Mouse (Mus musculus) megakaryocyte-erythroid progenitor cell, adult 5-6 weeks (primary cell): ENCODE data around the gene Dnhd1. TPM values are rescaled to one million over a fixed set of nuclear protein-coding genes. Genes with fewer than 3 reads are reported as not detected.

Experiments used
- ATAC-seq: replicated peaks from 2 replicates; pipeline ENCODE4 v1.8.0; 2016; ENCODE audit warnings: mild to moderate bottlenecking, inconsistent platforms; ENCODE audit not compliant: severe bottlenecking, poor library complexity, low FRiP score, low TSS enrichment
- total RNA-seq, 2 experiments: library from RNA; stranded (forward) in 1 of 2; stranded (reverse) in 1 of 2; fragments of 200-1000, 215-1000 nt in 1 of 2; fragments of >200 nt in 1 of 2; fragmentation: Nextera tagmentation in 1 of 2; gene quantifications; 2 replicates each; pipeline ENCODE4 v1.2.3; 2014 to 2017

Gene Dnhd1
- total RNA-seq, 2 experiments from 2014 or later, result 0.19 to 0.90 TPM

DNA sequence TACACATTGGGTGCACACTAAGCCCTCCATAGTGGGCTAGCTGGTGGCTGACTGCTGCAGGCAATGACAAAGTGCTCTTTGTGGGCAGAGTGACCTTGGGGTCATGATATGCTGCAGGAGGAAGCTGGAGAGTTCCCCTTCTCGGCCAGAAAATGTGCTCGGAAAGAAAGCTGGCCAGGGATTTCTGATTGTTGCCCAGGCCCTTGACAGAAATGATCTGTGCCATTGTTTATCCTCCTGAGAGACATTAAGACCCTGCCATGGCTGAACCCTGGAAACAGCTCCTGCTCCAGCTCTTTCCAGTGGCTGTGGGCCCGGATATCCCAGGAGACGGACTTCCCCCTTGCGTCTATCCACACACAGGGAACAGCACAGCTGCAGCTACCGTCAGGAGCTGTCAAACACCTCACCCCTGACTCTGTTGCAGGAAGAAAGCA is 117.1 kb downstream of the Dnhd1 start:
- no peak for ATAC-seq

DNA sequence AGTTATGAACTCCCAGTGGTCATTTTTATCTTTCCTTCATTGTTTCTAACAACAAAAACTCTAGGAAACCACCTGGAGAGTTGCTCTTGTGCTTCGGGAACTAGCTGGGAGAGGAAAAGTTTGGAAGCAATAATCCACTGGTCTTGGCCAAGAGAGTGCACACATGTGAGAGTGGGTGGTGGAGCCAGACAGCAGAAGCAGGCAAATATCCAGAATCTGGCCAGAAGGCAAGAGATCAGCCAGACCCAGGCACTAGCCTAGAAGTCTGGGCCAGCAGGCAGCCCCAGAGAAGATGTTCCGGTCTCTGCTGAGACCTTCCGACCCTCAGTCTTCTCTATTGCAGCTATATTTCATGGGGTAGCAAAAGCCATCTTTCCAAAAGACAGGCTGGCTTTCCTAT is 119.3 kb downstream of the Dnhd1 start:
- no peak for ATAC-seq

Other genes with a start within 250 kb of the Dnhd1 start
- gene Cnga4, start 246.3 kb upstream of the Dnhd1 start, total RNA-seq (2014; fragmentation: Nextera tagmentation), result not detected in 2 replicates
- not detected in 2 replicates for gene Cnga4, start 246.3 kb upstream of the Dnhd1 start, total RNA-seq (2017)
- not detected in 2 replicates for gene Cckbr, start 225.1 kb upstream of the Dnhd1 start, total RNA-seq (2014; fragmentation: Nextera tagmentation)
- gene Cckbr, start 225.1 kb upstream of the Dnhd1 start, total RNA-seq (2017), result not detected in 2 replicates
- not detected in 2 replicates for gene Cavin3, start 168.5 kb upstream of the Dnhd1 start, total RNA-seq (2014; fragmentation: Nextera tagmentation)
- 0.61 and 0.75 TPM in 2 replicates for gene Cavin3, start 168.5 kb upstream of the Dnhd1 start, total RNA-seq (2017)
- 17.5 and 17.6 TPM in 2 replicates for gene Smpd1, start 96.5 kb upstream of the Dnhd1 start, total RNA-seq (2014; fragmentation: Nextera tagmentation)
- 17.1 and 20.1 TPM in 2 replicates for gene Smpd1, start 96.5 kb upstream of the Dnhd1 start, total RNA-seq (2017)
- not detected in 2 replicates for gene Apbb1, start 69.2 kb upstream of the Dnhd1 start, total RNA-seq (2014; fragmentation: Nextera tagmentation)
- gene Apbb1, start 69.2 kb upstream of the Dnhd1 start, total RNA-seq (2017), result 0.56 TPM in 1 of 2 replicates, not detected in the other
- gene Hpx, start 50.7 kb upstream of the Dnhd1 start, total RNA-seq (2014; fragmentation: Nextera tagmentation), result not detected in 2 replicates
- gene Hpx, start 50.7 kb upstream of the Dnhd1 start, total RNA-seq (2017), result not detected in 2 replicates
- gene Trim3, start 17.3 kb upstream of the Dnhd1 start, total RNA-seq (2014; fragmentation: Nextera tagmentation), result 12.0 and 13.4 TPM in 2 replicates
- 0.84 and 3.5 TPM in 2 replicates for gene Trim3, start 17.3 kb upstream of the Dnhd1 start, total RNA-seq (2017)
- 61.3 and 68.5 TPM in 2 replicates for gene Timm10b, start 10.8 kb upstream of the Dnhd1 start, total RNA-seq (2014; fragmentation: Nextera tagmentation)
- 56.7 and 98.8 TPM in 2 replicates for gene Timm10b, start 10.8 kb upstream of the Dnhd1 start, total RNA-seq (2017)
- gene Arfip2, start 10.4 kb upstream of the Dnhd1 start, total RNA-seq (2014; fragmentation: Nextera tagmentation), result 32.1 and 35.3 TPM in 2 replicates
- gene Arfip2, start 10.4 kb upstream of the Dnhd1 start, total RNA-seq (2017), result 58.9 and 67.3 TPM in 2 replicates
- 0.15 and 6.2 TPM in 2 replicates for gene Gm45799, start 10.3 kb upstream of the Dnhd1 start, total RNA-seq (2014; fragmentation: Nextera tagmentation)
- 5.2 TPM in 1 of 2 replicates, not detected in the other for gene Gm45799, start 10.3 kb upstream of the Dnhd1 start, total RNA-seq (2017)
- gene Ilk, start 85.8 kb downstream of the Dnhd1 start, total RNA-seq (2014; fragmentation: Nextera tagmentation), result 134 and 140 TPM in 2 replicates
- gene Ilk, start 85.8 kb downstream of the Dnhd1 start, total RNA-seq (2017), result 117 and 130 TPM in 2 replicates
- gene Rrp8, start 86.6 kb downstream of the Dnhd1 start, total RNA-seq (2014; fragmentation: Nextera tagmentation), result 46.4 and 52.3 TPM in 2 replicates
- gene Rrp8, start 86.6 kb downstream of the Dnhd1 start, total RNA-seq (2017), result 42.7 and 85.2 TPM in 2 replicates
- 333 and 378 TPM in 2 replicates for gene Taf10, start 93.5 kb downstream of the Dnhd1 start, total RNA-seq (2014; fragmentation: Nextera tagmentation)
- gene Taf10, start 93.5 kb downstream of the Dnhd1 start, total RNA-seq (2017), result 181 and 219 TPM in 2 replicates
- 80.7 and 98.6 TPM in 2 replicates for gene Tpp1, start 101.4 kb downstream of the Dnhd1 start, total RNA-seq (2014; fragmentation: Nextera tagmentation)
- 26.8 and 37.9 TPM in 2 replicates for gene Tpp1, start 101.4 kb downstream of the Dnhd1 start, total RNA-seq (2017)
- not detected in 2 replicates for gene Dchs1, start 136.8 kb downstream of the Dnhd1 start, total RNA-seq (2014; fragmentation: Nextera tagmentation)
- not detected in 2 replicates for gene Dchs1, start 136.8 kb downstream of the Dnhd1 start, total RNA-seq (2017)
- 144 and 184 TPM in 2 replicates for gene Mrpl17, start 160.3 kb downstream of the Dnhd1 start, total RNA-seq (2014; fragmentation: Nextera tagmentation)
- gene Mrpl17, start 160.3 kb downstream of the Dnhd1 start, total RNA-seq (2017), result 31.6 and 60.6 TPM in 2 replicates